Mouse (Mus musculus) intestine, postnatal 0 days (tissue): ENCODE data around the gene Arhgap22. TPM values are rescaled to one million over a fixed set of nuclear protein-coding genes. Genes with fewer than 3 reads are reported as not detected.
A peak's percentile ranks its signal among the peaks of the same experiment; 100 is the strongest.

Source experiments
- ATAC-seq: fragments of 200-750 bp; cut with Nextera tagmentation; 2 replicates; pipeline ENCODE4 v1.8.0; 2017; ENCODE audit warnings: mild to moderate bottlenecking, moderate TSS enrichment, moderate library complexity
- H3K27ac ChIP-seq: fragments of 300-500 bp; sonication (generic); 2 replicates; pipeline ENCODE4 v1.5.1; 2014; ENCODE audit warnings: mild to moderate bottlenecking, low read depth, low read length, moderate library complexity
- H3K27me3 ChIP-seq: fragments of 300-500 bp; sonication (generic); replicated peaks from 2 replicates; pipeline ENCODE4 v1.6.1; 2014; ENCODE audit warnings: low read length, mixed read lengths; ENCODE audit not compliant: control insufficient read depth, insufficient read depth
- H3K36me3 ChIP-seq: fragments of 300-500 bp; sonication (generic); 2 replicates; pipeline ENCODE4 v1.6.1; 2014; ENCODE audit warnings: mild to moderate bottlenecking, moderate library complexity; ENCODE audit not compliant: control insufficient read depth, insufficient read depth
- H3K4me1 ChIP-seq: fragments of 300-500 bp; sonication (generic); replicated peaks from 2 replicates; pipeline ENCODE4 v1.6.1; 2014; ENCODE audit warnings: antibody characterized with exemption, low read length, mixed read lengths; ENCODE audit not compliant: control insufficient read depth, insufficient read depth
- H3K4me2 ChIP-seq: fragments of 300-500 bp; sonication (generic); replicated peaks from 2 replicates; pipeline ENCODE4 v1.6.1; 2014; ENCODE audit warnings: low read depth, mild to moderate bottlenecking, moderate library complexity
- H3K4me3 ChIP-seq: fragments of 300-500 bp; sonication (generic); 2 replicates; pipeline ENCODE4 v1.5.1; 2014; ENCODE audit warnings: low read depth, low read length
- H3K9ac ChIP-seq: fragments of 300-500 bp; sonication (generic); 2 replicates; pipeline ENCODE4 v1.6.1; 2014; ENCODE audit warnings: mild to moderate bottlenecking, low read depth, low read length
- H3K9me3 ChIP-seq: fragments of 300-500 bp; sonication (generic); 2 replicates; pipeline ENCODE4 v1.6.1; 2016; ENCODE audit warnings: mixed run types; ENCODE audit not compliant: control insufficient read depth
- CTCF ChIP-seq: sonication (generic); IDR thresholded peaks from 2 replicates; pipeline ENCODE4 v1.5.1; 2016; ENCODE audit warnings: low read depth, mild to moderate bottlenecking, control low read depth, antibody characterized with exemption, moderate library complexity
- WGBS: fragments of 180-500 bp; shearing (Covaris S2); extraction: QIAGEN DNeasy Blood & Tissue Kit; methylation state at CpG from one replicate; pipeline ENCODE4 v1.1.7; 2014; 5-methylcytosine and 5-hydroxymethylcytosine counted together
- polyA plus RNA-seq: library from polyadenylated mRNA; unstranded; fragments of >200 nt; fragmentation: Nextera tagmentation; extraction: Ambion mirVana; gene quantifications from 2 replicates; pipeline ENCODE4 v1.2.1, GENCODE M21; 2015

Arhgap22 gene
- polyA plus RNA-seq, 1 experiment from 2014 or later: 1.9 TPM

DNA sequence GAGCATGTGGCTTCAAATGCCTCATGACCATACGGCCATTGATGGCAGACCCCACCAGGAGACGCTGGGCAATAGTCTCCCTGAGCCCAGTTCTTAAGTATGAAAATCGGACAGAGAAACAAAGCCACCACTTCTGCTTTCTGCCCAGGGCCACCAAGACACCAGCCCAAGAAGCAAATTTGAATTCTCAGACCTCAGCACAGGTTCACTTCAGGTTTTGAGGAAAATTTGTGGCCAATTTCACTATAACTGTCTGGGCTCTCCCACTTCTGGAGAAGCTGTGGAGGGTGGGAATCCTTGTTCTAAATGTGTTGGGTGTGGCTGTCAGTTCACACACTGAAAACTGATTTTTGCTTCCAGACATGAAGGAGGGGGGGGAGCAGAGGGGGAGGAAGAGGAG is 19.6 kb upstream of the Arhgap22 start:
- H3K4me3 ChIP-seq: no peak overlapping the region
- H3K27ac ChIP-seq: no peak overlapping the region
- H3K4me1 ChIP-seq: no peaks in the 10 kb centered on the region
- no peak for TF ChIP-seq CTCF
- no peak for ATAC-seq
- WGBS: 73% methylated on average over 3 of the region's 3 CpGs
- no peak overlapping the region for H3K9ac ChIP-seq
- H3K36me3 ChIP-seq: no peaks in the 10 kb centered on the region
- no peaks in the 10 kb centered on the region for H3K27me3 ChIP-seq
- H3K9me3 ChIP-seq: no peaks in the 10 kb centered on the region
- no peak overlapping the region for H3K4me2 ChIP-seq

DNA sequence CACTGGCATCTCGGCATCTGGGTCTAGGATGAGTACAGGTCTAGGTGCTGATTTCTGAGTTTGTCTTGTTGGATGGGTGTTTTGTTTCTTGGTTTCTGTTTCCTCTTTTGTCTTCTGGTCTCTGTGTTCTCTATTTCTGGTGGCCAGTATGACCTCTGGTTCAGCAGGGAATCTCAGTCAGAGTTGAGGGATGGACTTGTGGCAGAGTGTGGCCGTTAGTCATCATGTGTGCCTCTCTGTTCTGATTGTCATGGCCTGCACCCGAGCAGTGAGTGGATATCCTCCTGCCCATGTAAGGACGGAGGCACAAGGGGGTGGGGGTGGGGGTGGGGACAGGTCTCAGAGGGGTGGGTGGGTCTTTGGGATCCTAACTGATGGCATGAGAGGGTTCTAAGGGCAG is 11.7 kb upstream of the Arhgap22 start:
- H3K9ac ChIP-seq: no peak overlapping the region
- 84% methylated on average over 4 of the region's 4 CpGs for WGBS

DNA sequence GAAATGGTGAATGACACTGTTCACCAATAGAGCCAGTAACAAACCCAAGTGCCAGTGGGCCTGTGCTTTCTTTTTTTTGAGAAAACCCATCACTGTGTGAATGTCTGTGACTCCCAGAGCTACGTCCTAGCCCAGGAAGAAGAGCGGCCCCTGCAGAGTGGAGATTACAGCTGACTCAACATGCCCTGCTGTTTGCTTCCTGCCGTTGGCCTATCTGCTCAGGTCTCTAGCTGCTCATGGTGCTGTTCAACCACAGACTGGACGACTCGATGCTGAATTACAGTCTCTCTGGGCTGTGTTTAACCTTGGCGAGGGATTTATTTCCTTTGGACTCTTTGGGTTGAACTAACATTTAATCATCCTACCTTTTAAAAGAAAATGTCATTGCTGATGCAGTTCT is 10.9 kb upstream of the Arhgap22 start:
- H3K4me3 ChIP-seq: no peak overlapping the region
- H3K27ac ChIP-seq: no peak overlapping the region
- 82% methylated on average over 6 of the region's 6 CpGs for WGBS
- H3K4me2 ChIP-seq: no peak overlapping the region
- ATAC-seq: no peak
- H3K9me3 ChIP-seq: no peaks in the 10 kb centered on the region
- no peaks in the 10 kb centered on the region for H3K27me3 ChIP-seq
- H3K36me3 ChIP-seq: no peaks in the 10 kb centered on the region
- no peak overlapping the region for H3K9ac ChIP-seq
- no peaks in the 10 kb centered on the region for H3K4me1 ChIP-seq
- no peak for TF ChIP-seq CTCF

More for the DNA sequence above, 11.7 kb upstream of the Arhgap22 start:
- no peak for TF ChIP-seq CTCF
- Histone ChIP-seq H3K36me3 (no peaks in the 10 kb centered on the region), H3K27ac (no peak overlapping the region), H3K4me1 (no peaks in the 10 kb centered on the region), H3K4me3 (no peak overlapping the region), H3K4me2 (no peak overlapping the region), H3K27me3 (no peaks in the 10 kb centered on the region), H3K9me3 (no peaks in the 10 kb centered on the region)
- ATAC-seq: no peak

DNA sequence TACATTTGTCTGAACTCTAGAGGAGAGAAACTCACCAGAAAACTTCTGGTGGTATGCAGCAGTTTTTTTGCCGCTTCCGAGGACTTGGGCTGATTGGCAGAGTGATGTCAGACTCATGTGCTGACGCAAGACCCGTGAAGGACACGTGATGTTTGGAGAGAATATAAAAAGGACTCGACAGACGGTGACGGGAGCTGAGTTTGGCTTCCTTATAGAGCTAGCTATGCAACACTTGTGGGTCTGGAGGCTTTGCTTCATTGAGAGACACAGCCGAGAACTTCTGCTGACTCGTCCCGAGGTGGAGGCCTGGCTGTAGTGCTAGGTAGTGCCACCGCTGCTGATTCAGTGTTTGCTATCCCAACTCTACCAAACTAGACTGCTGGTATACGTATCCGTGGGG is 10.0 kb upstream of the Arhgap22 start:
- Histone ChIP-seq H3K4me1 (no peaks in the 10 kb centered on the region), H3K4me2 (no peak overlapping the region), H3K4me3 (no peak overlapping the region), H3K36me3 (no peaks in the 10 kb centered on the region), H3K9ac (no peak overlapping the region), H3K27ac (no peak overlapping the region), H3K27me3 (no peaks in the 10 kb centered on the region), H3K9me3 (no peaks in the 10 kb centered on the region)
- WGBS: 82% methylated on average over 14 of the region's 14 CpGs
- ATAC-seq: no peak
- TF ChIP-seq CTCF: no peak

DNA sequence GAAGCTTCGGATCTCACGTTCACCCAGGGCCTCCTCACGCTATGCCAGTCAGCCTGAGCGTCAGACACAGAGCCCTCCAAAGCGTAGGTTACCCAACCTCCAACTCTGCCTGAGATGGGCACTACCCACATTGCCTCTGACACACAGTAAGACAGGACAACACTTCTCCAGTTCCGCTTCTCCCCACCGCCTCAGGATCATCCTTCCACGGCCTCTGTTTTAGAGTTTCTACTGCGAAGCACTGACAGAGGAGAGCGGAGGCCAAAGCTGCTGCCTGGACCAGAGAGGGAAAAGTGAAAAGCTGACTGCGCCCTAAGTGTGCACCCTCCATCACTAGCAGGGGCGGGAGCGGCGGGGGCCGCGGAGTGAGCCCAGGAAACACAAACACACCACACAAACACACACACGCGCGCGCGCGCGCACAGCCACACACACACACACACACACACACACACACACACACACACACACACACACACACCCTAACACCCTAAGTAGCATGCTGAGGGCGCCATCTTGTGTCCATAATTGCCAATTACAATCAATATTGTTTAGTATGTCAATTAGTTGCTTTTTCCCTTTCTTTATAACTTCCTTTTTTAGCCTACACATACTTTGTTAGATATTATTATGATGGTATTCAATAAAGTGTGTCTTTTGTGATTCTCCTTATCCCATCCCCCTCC is 8.4 kb upstream of the Arhgap22 start:
- 28% methylated on average over 24 of the region's 24 CpGs for WGBS
- ATAC-seq: no peak

DNA sequence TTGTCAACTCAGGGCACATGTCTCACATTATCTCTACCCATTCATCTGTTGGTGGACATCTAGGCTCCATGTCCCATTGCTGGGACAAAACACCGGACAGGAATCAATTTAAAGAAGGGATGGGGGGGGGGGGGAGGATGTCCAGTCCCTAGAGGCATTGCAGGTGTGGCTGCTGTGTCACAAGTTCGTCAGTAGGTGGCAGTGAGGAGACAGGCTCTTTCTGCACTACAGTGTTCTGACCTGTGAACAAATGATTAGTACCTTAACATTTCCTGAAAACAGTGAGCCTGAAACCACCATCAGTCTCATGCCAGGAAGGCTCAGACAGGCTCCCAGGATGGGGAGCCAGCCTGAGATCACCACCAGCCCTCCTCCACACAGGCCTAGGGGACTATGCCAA is 6.8 kb upstream of the Arhgap22 start:
- Histone ChIP-seq H3K9me3 (no peaks in the 10 kb centered on the region), H3K4me2 (no peak overlapping the region), H3K27ac (no peak overlapping the region), H3K4me3 (no peak overlapping the region), H3K36me3 (no peaks in the 10 kb centered on the region), H3K9ac (no peak overlapping the region), H3K27me3 (no peaks in the 10 kb centered on the region), H3K4me1 (no peaks in the 10 kb centered on the region)
- ATAC-seq: no peak
- WGBS: 10% methylated on average over 2 of the region's 2 CpGs
- peak; percentile 71 for TF ChIP-seq CTCF

More for the DNA sequence above, 8.4 kb upstream of the Arhgap22 start:
- Histone ChIP-seq H3K4me1 (no peaks in the 10 kb centered on the region), H3K27me3 (no peaks in the 10 kb centered on the region), H3K4me3 (no peak overlapping the region), H3K9me3 (no peaks in the 10 kb centered on the region), H3K9ac (no peak overlapping the region), H3K4me2 (0 out of 2 replicates have a peak overlapping the region, but pooled peaks have one; percentile 24), H3K27ac (no peak overlapping the region), H3K36me3 (no peaks in the 10 kb centered on the region)
- peak; percentile 86 for TF ChIP-seq CTCF
